In the genomic region with DNA sequence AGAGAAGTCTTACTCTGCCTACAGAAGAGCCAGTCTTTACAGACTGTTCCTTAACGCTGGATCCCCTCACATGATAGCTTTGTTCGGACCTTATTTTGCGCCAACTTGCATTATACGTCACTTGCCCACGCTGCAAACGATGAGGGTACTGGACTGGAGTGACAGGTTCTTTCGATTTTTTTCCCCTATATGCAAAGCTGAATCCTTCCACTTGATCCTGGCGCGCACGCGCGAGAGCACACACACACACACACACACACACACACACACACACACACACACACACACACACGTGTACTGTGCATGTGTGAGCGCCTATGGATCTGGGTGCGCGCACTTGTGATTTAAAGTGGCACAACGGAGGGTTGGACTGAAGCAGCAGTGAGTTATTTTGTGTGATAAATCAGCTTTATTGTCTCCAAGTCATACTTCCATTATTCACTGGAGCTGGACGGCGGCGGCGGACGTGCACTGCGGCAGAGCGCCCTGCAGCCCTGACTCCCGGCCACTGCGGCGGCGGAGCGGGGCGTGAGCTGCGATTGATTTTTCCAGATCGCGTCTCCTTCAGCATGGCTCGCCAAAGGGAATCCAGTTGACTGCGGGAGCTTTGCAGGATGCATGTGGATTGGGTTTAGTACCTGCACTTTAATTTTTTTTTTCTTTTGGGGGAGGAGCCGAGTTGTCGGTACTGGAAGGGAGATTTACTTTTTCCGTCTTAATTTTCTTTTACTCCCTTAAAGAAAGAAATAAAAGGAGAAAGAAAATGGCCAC, we compare ENCODE assay signal across 8 mouse cellular contexts. TPM values are rescaled to one million over a fixed set of nuclear protein-coding genes. Genes with fewer than 3 reads are reported as not detected.
DNase-seq lines count a peak whose midpoint lies in the region; ATAC-seq and TF ChIP-seq lines count a peak whose summit lies in the region.

No protein-coding gene starts in this region.

- no peak for TF ChIP-seq CTCF in bone marrow macrophage, adult 2 months (IDR thresholded peaks at IDR 0.05; ENCODE audit: low read depth, low read length)

- no peaks in the 10 kb centered on the region for H3K9me3 ChIP-seq in heart, embryonic 12.5 days (replicated peaks)
- H3K9me3 ChIP-seq in kidney, embryonic 14.5 days (ENCODE audit: control insufficient read depth, low read length), result no peaks in the 10 kb centered on the region
- H3K9me3 ChIP-seq in liver, embryonic 12.5 days (replicated peaks), result no peaks in the 10 kb centered on the region

- peak overlapping the region; percentile 67 for H3K4me2 ChIP-seq in heart, embryonic 12.5 days
- H3K4me2 ChIP-seq in kidney, embryonic 14.5 days (replicated peaks; ENCODE audit: low read depth, low read length), result peak overlapping the region; percentile 54
- peak overlapping the region; percentile 62 for H3K4me2 ChIP-seq in liver, embryonic 12.5 days

- peak overlapping the region; percentile 34; the same call in 1 of the 2 replicates for H3K27ac ChIP-seq in bone marrow macrophage, adult 2 months (ENCODE audit: insufficient read depth, low read depth, low read length)
- peak overlapping the region; percentile 86 for H3K27ac ChIP-seq in heart, embryonic 12.5 days (ENCODE audit: poor library complexity, severe bottlenecking)
- peak overlapping the region; percentile 13; the same call in 1 of the 2 replicates for H3K27ac ChIP-seq in kidney, embryonic 14.5 days (ENCODE audit: low read depth, low read length)
- H3K27ac ChIP-seq in liver, embryonic 12.5 days, result no peak overlapping the region

- H3K4me3 ChIP-seq in bone marrow macrophage, adult 2 months (ENCODE audit: insufficient read depth, low read length), result peak overlapping the region; percentile 72
- H3K4me3 ChIP-seq in heart, embryonic 12.5 days, result peak overlapping the region; percentile 72
- peak overlapping the region; percentile 40 for H3K4me3 ChIP-seq in kidney, embryonic 14.5 days (ENCODE audit: low read length)
- peak overlapping the region; percentile 48 for H3K4me3 ChIP-seq in liver, embryonic 12.5 days

- H3K4me1 ChIP-seq in bone marrow macrophage, adult 2 months (ENCODE audit: control insufficient read depth, insufficient read depth, low read length), result peaks cover 6% of the 10 kb centered on the region
- peaks cover 27% of the 10 kb centered on the region for H3K4me1 ChIP-seq in heart, embryonic 12.5 days (replicated peaks)
- 0 out of 2 replicates have a peak, but pooled peaks cover 5% of the 10 kb centered on the region for H3K4me1 ChIP-seq in kidney, embryonic 14.5 days (ENCODE audit: control insufficient read depth, insufficient read depth, low read length)
- H3K4me1 ChIP-seq in liver, embryonic 12.5 days, result peaks cover 6% of the 10 kb centered on the region; the same call in 1 of the 2 replicates

- DNase-seq in thymus, postnatal 36 days, result peak; percentile 33 to 37

- under 1% methylated on average over 38 of the region's 38 CpGs for WGBS in heart, embryonic 12.5 days
- under 1% methylated on average over 38 of the region's 38 CpGs for WGBS in kidney, embryonic 14.5 days
- 1% methylated on average over 38 of the region's 38 CpGs for WGBS in liver, embryonic 12.5 days (ENCODE audit: insufficient replicate concordance)

- peak; percentile 65 for ATAC-seq in CD4-positive, CD25-positive, alpha-beta regulatory T cell, adult 4 months
- peak; percentile 85 for ATAC-seq in erythroid progenitor cell, adult 5-6 weeks (replicated peaks; ENCODE audit: low FRiP score, poor library complexity, severe bottlenecking)
- ATAC-seq in heart, embryonic 12.5 days (ENCODE audit: insufficient number of reproducible peaks, low FRiP score), result peak; percentile 76
- peak; percentile 79 for ATAC-seq in kidney, embryonic 14.5 days (ENCODE audit: low FRiP score, low TSS enrichment)
- no peak for ATAC-seq in liver, embryonic 12.5 days
- ATAC-seq in monocyte, adult 5-6 weeks (replicated peaks; ENCODE audit: insufficient number of reproducible peaks, low FRiP score, low TSS enrichment, poor library complexity, severe bottlenecking), result peak; percentile 24; the same call in 1 of the 2 replicates

- TF ChIP-seq POLR2A in bone marrow macrophage, adult 2 months (IDR thresholded peaks at IDR 0.05; ENCODE audit: borderline replicate concordance, low read depth, low read length), result no peak

- H3K27me3 ChIP-seq in heart, embryonic 12.5 days (replicated peaks), result no peaks in the 10 kb centered on the region
- H3K27me3 ChIP-seq in kidney, embryonic 14.5 days (ENCODE audit: control insufficient read depth, insufficient read depth, low read length), result peaks cover 46% of the 10 kb centered on the region
- peaks cover 77% of the 10 kb centered on the region for H3K27me3 ChIP-seq in liver, embryonic 12.5 days (replicated peaks)

- H3K9ac ChIP-seq in heart, embryonic 12.5 days, result peak overlapping the region; percentile 76
- H3K9ac ChIP-seq in kidney, embryonic 14.5 days (ENCODE audit: low read depth, low read length), result peak overlapping the region; percentile 52; the same call in 1 of the 2 replicates
- H3K9ac ChIP-seq in liver, embryonic 12.5 days, result 0 out of 2 replicates have a peak overlapping the region, but pooled peaks have one; percentile 12

- H3K36me3 ChIP-seq in heart, embryonic 12.5 days, result no peaks in the 10 kb centered on the region
- no peaks in the 10 kb centered on the region for H3K36me3 ChIP-seq in kidney, embryonic 14.5 days (ENCODE audit: control insufficient read depth, insufficient read depth, low read length)
- no peaks in the 10 kb centered on the region for H3K36me3 ChIP-seq in liver, embryonic 12.5 days

RNA-seq across cellular contexts. Expression of a gene that starts 15.1 kb away (rescaled TPM):
- polyA plus RNA-seq in CD4-positive, CD25-positive, alpha-beta regulatory T cell, adult 4 months (2017; shearing (Covaris generic)), result 10 to 100 TPM; 13.1 to 19.9 TPM
- 7.8 and 8.1 TPM in 2 replicates for polyA plus RNA-seq in bone marrow macrophage, adult 2 months (2012; ENCODE audit: insufficient read depth, insufficient read length, missing spikeins)
- total RNA-seq in erythroid progenitor cell, adult 5-6 weeks (2015; ENCODE audit: low replicate concordance), result 21.8 and 54.4 TPM in 2 replicates
- 2.2 and 2.7 TPM in 2 replicates for total RNA-seq in erythroid progenitor cell, adult 5-6 weeks (2017; ENCODE audit: low replicate concordance)
- polyA plus RNA-seq in heart, embryonic 12.5 days (2016; fragmentation: Nextera tagmentation; extraction: Ambion mirVana), result 37.5 and 42.0 TPM in 2 replicates
- polyA plus RNA-seq in kidney, embryonic 14.5 days (2014; fragmentation: Nextera tagmentation; extraction: Ambion mirVana), result 25.9 and 32.1 TPM in 2 replicates
- 3.8 and 4.5 TPM in 2 replicates for polyA plus RNA-seq in liver, embryonic 12.5 days (2016; fragmentation: Nextera tagmentation; extraction: Ambion mirVana)
- 0.67 to 2.1 TPM (median 0.75 TPM) in 3 replicates for total RNA-seq in monocyte, adult 5-6 weeks (2017)

RNA-seq across cellular contexts. Expression of a gene that starts 20.5 kb away (rescaled TPM):
- polyA plus RNA-seq in CD4-positive, CD25-positive, alpha-beta regulatory T cell, adult 4 months (2017; shearing (Covaris generic)), result not detected
- not detected in 2 replicates for polyA plus RNA-seq in bone marrow macrophage, adult 2 months (2012; ENCODE audit: insufficient read depth, insufficient read length, missing spikeins)
- total RNA-seq in erythroid progenitor cell, adult 5-6 weeks (2015; ENCODE audit: low replicate concordance), result not detected in 2 replicates
- not detected in 2 replicates for total RNA-seq in erythroid progenitor cell, adult 5-6 weeks (2017; ENCODE audit: low replicate concordance)
- polyA plus RNA-seq in heart, embryonic 12.5 days (2016; fragmentation: Nextera tagmentation; extraction: Ambion mirVana), result 0.50 and 0.74 TPM in 2 replicates
- 0.35 and 0.71 TPM in 2 replicates for polyA plus RNA-seq in kidney, embryonic 14.5 days (2014; fragmentation: Nextera tagmentation; extraction: Ambion mirVana)
- 0.23 TPM in 1 of 2 replicates, not detected in the other for polyA plus RNA-seq in liver, embryonic 12.5 days (2016; fragmentation: Nextera tagmentation; extraction: Ambion mirVana)
- not detected in 3 replicates for total RNA-seq in monocyte, adult 5-6 weeks (2017)

Comparison
In these comparisons a context has a peak if more than half of its experiments do, and no peak if none do; other contexts are left out.
1. H3K9ac ChIP-seq: peak in every context shown above with its lines; median percentile 76 in heart, embryonic 12.5 days; 52 in kidney, embryonic 14.5 days; 12 in liver, embryonic 12.5 days.